Mouse (Mus musculus): ENCODE measurements around the gene Gm13287. TPM values are rescaled to one million over a fixed set of nuclear protein-coding genes. Genes with fewer than 3 reads are reported as not detected.
"Not testable (repeated sequence)": the region's sequence is repeated elsewhere in the genome, so short reads cannot be mapped to it uniquely, and the experiment has no call there.

The Gm13287 gene
- total and polyA plus RNA-seq, 2 experiments from 2014 or later, result not detected

DNA sequence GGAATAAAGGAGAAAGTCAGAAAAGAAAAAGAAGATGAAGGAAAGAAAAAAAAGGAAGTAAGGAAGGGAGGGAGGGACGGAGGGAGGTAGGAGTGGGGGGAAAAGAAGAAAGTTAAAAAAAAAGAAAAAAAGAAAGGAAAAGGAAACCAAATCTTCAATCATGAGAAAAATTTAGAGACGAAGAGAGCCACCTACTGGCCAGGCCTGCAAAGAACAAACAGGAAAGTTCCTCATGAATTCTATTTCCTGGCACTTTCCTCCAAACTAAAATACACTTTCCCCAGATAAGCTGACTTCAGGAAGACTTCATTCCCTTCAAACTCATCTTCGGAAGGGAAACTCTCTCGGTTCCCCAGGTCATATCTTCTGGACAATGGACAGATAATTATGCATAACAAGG is 27.5 kb downstream of the Gm13287 start:
- Histone ChIP-seq H3K36me3 (replicated peaks; ENCODE audit: control insufficient read depth, insufficient read depth, low read length) (no peaks in the 10 kb centered on the region), H3K4me1 (ENCODE audit: control insufficient read depth, insufficient read depth) (no peaks in the 10 kb centered on the region), H3K4me2 (ENCODE audit: low read depth, low read length) (no peak overlapping the region), H3K27me3 (ENCODE audit: control insufficient read depth, insufficient read depth, low read length) (no peaks in the 10 kb centered on the region), H3K27ac (ENCODE audit: low read depth) (no peak overlapping the region), H3K9ac (replicated peaks; ENCODE audit: low read depth, low read length) (no peak overlapping the region), H3K9me3 (replicated peaks; ENCODE audit: control insufficient read depth, low read length) (no peaks in the 10 kb centered on the region), H3K4me3 (ENCODE audit: low read depth, low read length) (no peak overlapping the region)
- ATAC-seq (ENCODE audit: insufficient read depth, low read depth) (no peak), DNase-seq (ENCODE audit: low spot score) (no peak)
- WGBS, result 17% methylated on average over 4 of the region's 4 CpGs
- TF ChIP-seq CTCF (IDR thresholded peaks at IDR 0.05; ENCODE audit: low read depth) (peak; percentile 37), EP300 (IDR thresholded peaks at IDR 0.05; ENCODE audit: low read depth) (no peak)

DNA sequence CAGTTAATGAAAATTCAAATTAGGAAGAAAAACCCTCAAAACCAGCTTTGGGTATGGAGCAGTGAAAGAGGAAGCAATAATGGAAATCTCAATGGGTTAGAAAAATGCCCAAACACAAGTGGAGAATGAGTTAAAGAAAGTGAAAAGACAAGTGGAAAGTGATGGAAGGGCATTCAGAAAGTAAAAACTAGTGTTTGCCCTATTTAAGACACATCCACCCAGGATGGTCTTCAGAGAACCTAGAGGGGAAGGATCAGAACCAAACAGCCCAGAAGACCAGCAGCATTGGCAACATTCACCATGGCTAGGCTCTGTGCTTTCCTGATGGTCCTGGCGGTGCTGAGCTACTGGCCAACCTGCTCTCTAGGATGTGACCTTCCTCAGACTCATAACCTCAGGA is 32.2 kb downstream of the Gm13287 start, which contains the start of gene Ifna5:
Gene Ifna5, plus strand, starts transcription at position 301 of the 400 bp plus-strand sequence.
- H3K27ac ChIP-seq (ENCODE audit: low read depth); H3K36me3 ChIP-seq (replicated peaks; ENCODE audit: control insufficient read depth, insufficient read depth, low read length); H3K4me3 ChIP-seq (ENCODE audit: low read depth, low read length); H3K9me3 ChIP-seq (replicated peaks; ENCODE audit: control insufficient read depth, low read length); ATAC-seq (ENCODE audit: insufficient read depth, low read depth); H3K27me3 ChIP-seq (ENCODE audit: control insufficient read depth, insufficient read depth, low read length); H3K9ac ChIP-seq (replicated peaks; ENCODE audit: low read depth, low read length); H3K4me2 ChIP-seq (ENCODE audit: low read depth, low read length); H3K4me1 ChIP-seq (ENCODE audit: control insufficient read depth, insufficient read depth); DNase-seq (ENCODE audit: low spot score): not testable (repeated sequence)
- 82% methylated on average over 1 of the region's 1 CpGs for WGBS

DNA sequence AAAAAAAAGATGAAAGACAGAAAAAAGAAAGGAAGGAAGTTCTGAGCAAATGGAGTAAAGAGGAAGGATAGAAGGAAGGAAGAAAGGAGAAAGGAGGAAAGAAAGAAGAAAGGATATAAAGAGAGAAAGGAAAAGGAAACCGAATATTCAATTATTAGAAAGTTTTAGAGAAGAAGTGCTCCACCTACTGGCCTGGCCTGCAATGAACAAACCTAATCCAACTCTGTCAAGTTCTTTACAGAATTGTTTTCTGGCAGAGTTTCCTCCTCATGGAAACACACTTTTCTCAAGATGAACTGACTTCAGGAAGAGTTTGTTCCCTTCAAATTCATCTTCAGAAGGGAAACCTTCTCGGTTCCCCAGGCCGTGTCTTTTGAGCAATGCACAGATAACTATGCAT is 35.8 kb downstream of the Gm13287 start:
- H3K9me3 ChIP-seq (replicated peaks; ENCODE audit: control insufficient read depth, low read length), result no peaks in the 10 kb centered on the region
- TF ChIP-seq EP300 (IDR thresholded peaks at IDR 0.05; ENCODE audit: low read depth) (no peak), CTCF (IDR thresholded peaks at IDR 0.05; ENCODE audit: low read depth) (peak; percentile 35)
- no peak overlapping the region for H3K4me3 ChIP-seq (ENCODE audit: low read depth, low read length)
- H3K27ac ChIP-seq (ENCODE audit: low read depth), result no peak overlapping the region
- no peak for ATAC-seq (ENCODE audit: insufficient read depth, low read depth)
- DNase-seq (ENCODE audit: low spot score), result no peak
- 32% methylated on average over 3 of the region's 3 CpGs for WGBS
- no peak overlapping the region for H3K9ac ChIP-seq (replicated peaks; ENCODE audit: low read depth, low read length)
- H3K27me3 ChIP-seq (ENCODE audit: control insufficient read depth, insufficient read depth, low read length), result 0 out of 2 replicates have a peak, but pooled peaks cover 3% of the 10 kb centered on the region
- no peaks in the 10 kb centered on the region for H3K36me3 ChIP-seq (replicated peaks; ENCODE audit: control insufficient read depth, insufficient read depth, low read length)
- H3K4me1 ChIP-seq (ENCODE audit: control insufficient read depth, insufficient read depth), result no peaks in the 10 kb centered on the region
- H3K4me2 ChIP-seq (ENCODE audit: low read depth, low read length), result no peak overlapping the region

DNA sequence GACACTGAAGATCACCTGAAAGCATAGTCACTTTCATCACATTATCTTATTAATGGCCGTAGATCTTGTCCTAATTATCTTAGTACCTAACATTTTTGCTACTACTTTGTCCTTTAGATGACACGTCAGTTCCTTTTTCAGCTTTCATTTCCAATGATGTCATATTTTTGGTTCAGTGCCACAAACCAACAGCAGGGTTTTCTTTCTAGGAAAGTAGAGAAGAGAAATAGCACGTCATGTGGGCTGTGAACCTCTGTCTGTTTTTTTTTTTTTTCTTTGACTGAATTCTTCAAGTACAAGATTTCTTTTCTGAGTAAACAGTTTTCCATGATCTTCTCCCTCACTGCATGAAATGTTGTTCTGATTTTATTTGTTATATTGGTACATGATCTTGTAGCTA is 37.0 kb downstream of the Gm13287 start:
- Histone ChIP-seq H3K4me3 (ENCODE audit: low read depth, low read length) (no peak overlapping the region), H3K4me2 (ENCODE audit: low read depth, low read length) (no peak overlapping the region), H3K9ac (replicated peaks; ENCODE audit: low read depth, low read length) (no peak overlapping the region), H3K27me3 (ENCODE audit: control insufficient read depth, insufficient read depth, low read length) (0 out of 2 replicates have a peak, but pooled peaks cover 3% of the 10 kb centered on the region), H3K36me3 (replicated peaks; ENCODE audit: control insufficient read depth, insufficient read depth, low read length) (no peaks in the 10 kb centered on the region), H3K9me3 (replicated peaks; ENCODE audit: control insufficient read depth, low read length) (no peaks in the 10 kb centered on the region), H3K27ac (ENCODE audit: low read depth) (no peak overlapping the region), H3K4me1 (ENCODE audit: control insufficient read depth, insufficient read depth) (no peaks in the 10 kb centered on the region)
- no peak for TF ChIP-seq EP300 (IDR thresholded peaks at IDR 0.05; ENCODE audit: low read depth)
- no peak for TF ChIP-seq CTCF (IDR thresholded peaks at IDR 0.05; ENCODE audit: low read depth)
- WGBS, result 36% methylated on average over 3 of the region's 3 CpGs
- DNase-seq (ENCODE audit: low spot score) (no peak), ATAC-seq (ENCODE audit: insufficient read depth, low read depth) (no peak)

DNA sequence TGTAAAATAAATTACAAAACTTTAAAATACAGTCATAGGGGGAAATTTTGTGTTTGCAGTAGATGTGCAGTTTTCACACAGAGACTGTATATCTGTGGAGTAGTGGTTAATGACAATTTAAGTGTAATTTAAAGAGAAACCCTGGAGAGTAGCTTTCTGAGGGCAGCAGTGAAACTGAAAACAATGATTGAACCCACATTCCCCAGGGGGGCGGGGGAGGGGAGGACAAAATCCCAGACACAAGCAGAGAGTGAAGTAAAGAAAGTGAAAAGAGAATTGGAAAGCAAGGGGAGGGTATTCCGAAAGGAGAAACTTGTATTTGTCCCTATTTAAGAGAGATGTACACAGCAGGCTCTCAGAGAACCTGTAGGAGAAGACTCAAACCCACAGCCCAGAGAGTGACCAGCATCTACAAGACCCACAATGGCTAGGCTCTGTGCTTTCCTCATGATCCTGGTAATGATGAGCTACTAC is 38.4 kb downstream of the Gm13287 start, which contains the start of gene Ifna4:
Gene Ifna4, plus strand, starts transcription at position 424 of the 474 bp plus-strand sequence.
- DNase-seq (ENCODE audit: low spot score) (no peak), ATAC-seq (ENCODE audit: insufficient read depth, low read depth) (no peak)
- Histone ChIP-seq H3K9ac (replicated peaks; ENCODE audit: low read depth, low read length) (no peak within 1 kb of the TSS), H3K36me3 (replicated peaks; ENCODE audit: control insufficient read depth, insufficient read depth, low read length) (no peaks in the 10 kb centered on the region), H3K4me3 (ENCODE audit: low read depth, low read length) (no peak within 1 kb of the TSS), H3K4me1 (ENCODE audit: control insufficient read depth, insufficient read depth) (no peaks in the 10 kb centered on the region), H3K27me3 (ENCODE audit: control insufficient read depth, insufficient read depth, low read length) (0 out of 2 replicates have a peak, but pooled peaks cover 3% of the 10 kb centered on the region), H3K9me3 (replicated peaks; ENCODE audit: control insufficient read depth, low read length) (no peaks in the 10 kb centered on the region), H3K27ac (ENCODE audit: low read depth) (no peak within 1 kb of the TSS), H3K4me2 (ENCODE audit: low read depth, low read length) (no peak within 1 kb of the TSS)
- TF ChIP-seq EP300 (IDR thresholded peaks at IDR 0.05; ENCODE audit: low read depth) (no peak), CTCF (IDR thresholded peaks at IDR 0.05; ENCODE audit: low read depth) (no peak)
- 52% methylated on average over 2 of the region's 2 CpGs for WGBS

DNA sequence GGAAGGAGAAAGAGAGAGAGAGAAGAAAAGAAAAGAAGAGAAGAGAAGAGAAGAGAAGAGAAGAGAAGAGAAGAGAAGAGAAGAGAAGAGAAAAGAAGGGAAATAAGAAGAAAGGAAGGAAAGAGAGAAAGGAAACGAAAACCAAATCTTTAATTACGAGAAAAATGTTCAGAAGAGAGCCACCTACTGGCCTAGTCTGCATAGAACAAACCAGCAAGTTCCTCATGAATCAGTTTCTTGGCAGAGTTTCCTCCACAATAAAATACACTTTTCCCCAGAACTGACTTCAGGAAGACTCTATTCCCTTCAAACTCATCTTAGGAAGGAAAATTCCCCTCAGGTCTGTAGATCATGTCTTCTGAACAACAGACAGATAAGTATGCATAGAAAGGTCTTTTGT is 42.3 kb downstream of the Gm13287 start:
- no peak overlapping the region for H3K4me2 ChIP-seq (ENCODE audit: low read depth, low read length)
- H3K27ac ChIP-seq (ENCODE audit: low read depth), result no peak overlapping the region
- TF ChIP-seq CTCF (IDR thresholded peaks at IDR 0.05; ENCODE audit: low read depth) (peak; percentile 24; the same call in 1 of the 2 replicates), EP300 (IDR thresholded peaks at IDR 0.05; ENCODE audit: low read depth) (no peak)
- no peak overlapping the region for H3K4me3 ChIP-seq (ENCODE audit: low read depth, low read length)
- 0 out of 2 replicates have a peak, but pooled peaks cover 3% of the 10 kb centered on the region for H3K27me3 ChIP-seq (ENCODE audit: control insufficient read depth, insufficient read depth, low read length)
- H3K9ac ChIP-seq (replicated peaks; ENCODE audit: low read depth, low read length), result no peak overlapping the region
- WGBS, result 48% methylated on average over 2 of the region's 2 CpGs
- no peaks in the 10 kb centered on the region for H3K4me1 ChIP-seq (ENCODE audit: control insufficient read depth, insufficient read depth)
- H3K36me3 ChIP-seq (replicated peaks; ENCODE audit: control insufficient read depth, insufficient read depth, low read length), result no peaks in the 10 kb centered on the region
- ATAC-seq (ENCODE audit: insufficient read depth, low read depth), result no peak
- no peaks in the 10 kb centered on the region for H3K9me3 ChIP-seq (replicated peaks; ENCODE audit: control insufficient read depth, low read length)
- DNase-seq (ENCODE audit: low spot score), result no peak

All from heart, postnatal 0 days (tissue).